Mouse (Mus musculus) kidney, embryonic 16.5 days (tissue): Measurements from ENCODE around the gene Exosc5. TPM values are rescaled to one million over a fixed set of nuclear protein-coding genes. Genes with fewer than 3 reads are reported as not detected.

ENCODE experiments used
- ATAC-seq: fragments of 200-750 bp; cut with Nextera tagmentation; 2 replicates; pipeline ENCODE4 v1.8.0; 2017; ENCODE audit warnings: moderate TSS enrichment; ENCODE audit not compliant: low FRiP score, low TSS enrichment
- H3K27ac ChIP-seq: fragments of 300-500 bp; sonication (generic); 2 replicates; pipeline ENCODE4 v1.5.1; 2014; ENCODE audit warnings: low read length
- H3K27me3 ChIP-seq: fragments of 300-500 bp; sonication (generic); 2 replicates; pipeline ENCODE4 v1.6.1; 2014; ENCODE audit warnings: low read length, control low read depth, mixed read lengths; ENCODE audit not compliant: insufficient read depth
- H3K36me3 ChIP-seq: fragments of 300-500 bp; sonication (generic); 2 replicates; pipeline ENCODE4 v1.6.1; 2014; ENCODE audit warnings: low read length, control low read depth, mixed read lengths; ENCODE audit not compliant: insufficient read depth
- H3K4me1 ChIP-seq: fragments of 300-500 bp; sonication (generic); 2 replicates; pipeline ENCODE4 v1.6.1; 2014; ENCODE audit warnings: low read length, control low read depth, mixed read lengths; ENCODE audit not compliant: insufficient read depth
- H3K4me2 ChIP-seq: fragments of 300-500 bp; sonication (generic); replicated peaks from 2 replicates; pipeline ENCODE4 v1.6.1; 2014; ENCODE audit warnings: low read depth, low read length
- H3K4me3 ChIP-seq: fragments of 300-500 bp; sonication (generic); 2 replicates; pipeline ENCODE4 v1.5.1; 2014; ENCODE audit warnings: mild to moderate bottlenecking, low read length
- H3K9ac ChIP-seq: fragments of 300-500 bp; sonication (generic); replicated peaks from 2 replicates; pipeline ENCODE4 v1.6.1; 2014; ENCODE audit warnings: low read length
- H3K9me3 ChIP-seq: fragments of 300-500 bp; sonication (generic); 2 replicates; pipeline ENCODE4 v1.6.1; 2016; ENCODE audit warnings: low read length, control low read depth
- WGBS: fragments of 180-500 bp; shearing (Covaris S2); extraction: QIAGEN DNeasy Blood & Tissue Kit; methylation state at CpG from one replicate; pipeline ENCODE4 v1.1.7; 2014; 5-methylcytosine and 5-hydroxymethylcytosine counted together
- polyA plus RNA-seq: library from polyadenylated mRNA; unstranded; fragments of >200 nt; fragmentation: Nextera tagmentation; extraction: Ambion mirVana; gene quantifications from 2 replicates; pipeline ENCODE4 v1.2.1, GENCODE M21; 2015

The Exosc5 gene
- polyA plus RNA-seq, 1 experiment from 2014 or later: 90.0 TPM

- H3K36me3 ChIP-seq: no peaks in the 10 kb centered on the region
- WGBS: 71% methylated on average over 21 of the region's 21 CpGs
- no peak overlapping the region for H3K27ac ChIP-seq
- H3K27me3 ChIP-seq: peaks cover 21% of the 10 kb centered on the region
- peaks cover 40% of the 10 kb centered on the region for H3K4me1 ChIP-seq
- H3K4me3 ChIP-seq: peak overlapping the region; percentile 70
- no peaks in the 10 kb centered on the region for H3K9me3 ChIP-seq
- H3K4me2 ChIP-seq: peak overlapping the region; percentile 93
- ATAC-seq: no peak
- peak overlapping the region; percentile 31; the same call in 1 of the 2 replicates for H3K9ac ChIP-seq
Observed at GRCm38 (mm10) chr7:25685926-25686470, 27.0 kb downstream of the Exosc5 start.

DNA sequence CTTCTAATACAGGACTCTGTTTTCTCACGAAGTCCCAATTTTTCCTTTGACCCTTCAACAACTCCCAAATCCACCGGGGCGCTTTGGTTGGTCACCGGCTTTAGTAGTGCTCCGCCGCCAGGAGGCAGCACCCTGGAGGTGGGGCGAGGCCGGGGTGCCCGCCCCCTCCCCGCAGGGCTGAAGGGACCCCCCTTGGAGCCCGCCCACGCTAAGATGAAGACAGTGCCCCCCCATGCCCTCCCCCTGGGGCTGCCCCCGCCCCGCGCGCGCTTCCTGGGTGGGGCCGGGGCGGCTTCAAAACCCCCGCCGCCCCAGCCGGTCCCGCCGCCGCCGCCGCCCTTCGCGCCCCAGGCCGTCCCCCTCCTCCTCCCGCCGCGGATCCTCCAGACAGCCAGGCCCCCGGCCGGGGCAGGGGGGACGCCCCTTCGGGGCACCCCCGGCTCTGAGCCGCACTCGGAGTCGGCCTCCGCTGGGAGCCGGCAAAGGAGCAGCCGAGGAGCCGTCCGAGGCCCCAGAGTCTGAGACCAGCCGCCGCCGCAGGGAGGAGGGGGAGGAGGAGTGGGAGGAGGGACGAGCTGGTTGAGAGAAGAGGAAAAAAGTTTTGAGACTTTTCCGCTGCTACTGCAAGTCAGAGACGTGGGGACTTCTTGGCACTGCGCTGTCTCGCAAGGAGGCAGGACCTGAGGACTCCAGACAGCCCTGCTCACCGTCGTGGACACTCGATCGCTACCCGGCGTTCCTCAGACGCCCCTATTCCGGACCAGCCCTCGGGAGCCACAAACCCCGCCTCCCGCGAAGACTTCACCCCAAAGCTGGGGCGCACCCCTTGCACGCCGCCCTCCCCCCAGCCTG, 27.9 kb downstream of the Exosc5 start, which contains the start of gene Tgfb1:
Tgfb1 (plus strand) TSS at position 323 of the 852 bp plus-strand sequence.
- peak within 1 kb of the TSS; percentile 70 for H3K4me3 ChIP-seq
- under 1% methylated on average over 54 of the region's 69 CpGs for WGBS
- peaks cover 37% of the 10 kb centered on the region for H3K4me1 ChIP-seq
- H3K9ac ChIP-seq: peak within 1 kb of the TSS; percentile 82
- peak; percentile 52 for ATAC-seq
- H3K27ac ChIP-seq: peak within 1 kb of the TSS; percentile 83
- H3K9me3 ChIP-seq: no peaks in the 10 kb centered on the region
- peak within 1 kb of the TSS; percentile 93 for H3K4me2 ChIP-seq
- no peaks in the 10 kb centered on the region for H3K36me3 ChIP-seq
- H3K27me3 ChIP-seq: peaks cover 21% of the 10 kb centered on the region

- H3K4me2 ChIP-seq: peak overlapping the region; percentile 93
- H3K27me3 ChIP-seq: peaks cover 21% of the 10 kb centered on the region
- peak overlapping the region; percentile 82 for H3K9ac ChIP-seq
- H3K27ac ChIP-seq: peak overlapping the region; percentile 83
- peak overlapping the region; percentile 70 for H3K4me3 ChIP-seq
- no peak for ATAC-seq
- WGBS: under 1% methylated on average over 47 of the region's 47 CpGs
- H3K4me1 ChIP-seq: peaks cover 37% of the 10 kb centered on the region
- no peaks in the 10 kb centered on the region for H3K9me3 ChIP-seq
- H3K36me3 ChIP-seq: no peaks in the 10 kb centered on the region
Observed at GRCm38 (mm10) chr7:25687811-25688401, 28.9 kb downstream of the Exosc5 start.

- Histone ChIP-seq H3K4me1 (peaks cover 34% of the 10 kb centered on the region), H3K27ac (peak overlapping the region; percentile 32), H3K4me2 (peak overlapping the region; percentile 93), H3K27me3 (peaks cover 21% of the 10 kb centered on the region), H3K9ac (peak overlapping the region; percentile 82), H3K4me3 (peak overlapping the region; percentile 70), H3K9me3 (no peaks in the 10 kb centered on the region), H3K36me3 (no peaks in the 10 kb centered on the region)
- 1% methylated on average over 44 of the region's 52 CpGs for WGBS
- ATAC-seq: peak; percentile 53
Observed at GRCm38 (mm10) chr7:25688810-25689586, 30.0 kb downstream of the Exosc5 start.

GRCm38 (mm10) chr7:25689603-25690021, 30.6 kb downstream of the Exosc5 start:
- H3K9me3 ChIP-seq: no peaks in the 10 kb centered on the region
- no peaks in the 10 kb centered on the region for H3K36me3 ChIP-seq
- peak overlapping the region; percentile 70 for H3K4me3 ChIP-seq
- H3K27ac ChIP-seq: peak overlapping the region; percentile 32
- peaks cover 34% of the 10 kb centered on the region for H3K4me1 ChIP-seq
- WGBS: 4% methylated on average over 12 of the region's 12 CpGs
- peaks cover 21% of the 10 kb centered on the region for H3K27me3 ChIP-seq
- ATAC-seq: no peak
- H3K4me2 ChIP-seq: peak overlapping the region; percentile 93
- H3K9ac ChIP-seq: peak overlapping the region; percentile 82

GRCm38 (mm10) chr7:25690051-25690450, 31.1 kb downstream of the Exosc5 start:
- 0 out of 2 replicates have a peak overlapping the region, but pooled peaks have one; percentile 23 for H3K9ac ChIP-seq
- peaks cover 21% of the 10 kb centered on the region for H3K27me3 ChIP-seq
- H3K4me2 ChIP-seq: peak overlapping the region; percentile 93
- ATAC-seq: no peak
- 0 out of 2 replicates have a peak overlapping the region, but pooled peaks have one; percentile 32 for H3K27ac ChIP-seq
- peak overlapping the region; percentile 70 for H3K4me3 ChIP-seq
- H3K36me3 ChIP-seq: no peaks in the 10 kb centered on the region
- H3K4me1 ChIP-seq: peaks cover 34% of the 10 kb centered on the region
- WGBS: 37% methylated on average over 5 of the region's 5 CpGs
- no peaks in the 10 kb centered on the region for H3K9me3 ChIP-seq

DNA sequence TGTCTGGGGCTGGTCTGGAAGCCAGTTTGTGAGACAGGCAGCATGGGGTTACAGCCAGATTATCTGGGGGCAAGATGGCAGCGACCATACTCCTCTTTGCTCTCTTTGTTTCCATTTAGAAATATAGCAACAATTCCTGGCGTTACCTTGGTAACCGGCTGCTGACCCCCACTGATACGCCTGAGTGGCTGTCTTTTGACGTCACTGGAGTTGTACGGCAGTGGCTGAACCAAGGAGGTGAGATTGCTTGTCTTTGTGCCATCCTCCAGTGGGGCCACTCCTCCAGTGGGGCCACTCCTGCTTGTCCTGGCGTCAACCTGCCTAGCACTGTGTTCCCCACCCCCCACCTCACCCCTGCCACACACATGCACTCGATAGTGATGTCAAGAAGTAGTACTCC, 35.1 kb downstream of the Exosc5 start:
- Histone ChIP-seq H3K4me2 (no peak overlapping the region), H3K27ac (no peak overlapping the region), H3K9me3 (no peaks in the 10 kb centered on the region), H3K9ac (no peak overlapping the region), H3K4me1 (peaks cover 9% of the 10 kb centered on the region), H3K27me3 (peaks cover 9% of the 10 kb centered on the region; the same call in 1 of the 2 replicates), H3K36me3 (no peaks in the 10 kb centered on the region), H3K4me3 (no peak overlapping the region)
- no peak for ATAC-seq
- WGBS: 64% methylated on average over 8 of the region's 8 CpGs

- Histone ChIP-seq H3K4me3 (no peak overlapping the region), H3K9me3 (peaks cover 5% of the 10 kb centered on the region; the same call in 1 of the 2 replicates), H3K27me3 (peaks cover 9% of the 10 kb centered on the region), H3K27ac (no peak overlapping the region), H3K4me1 (0 out of 2 replicates have a peak, but pooled peaks cover 5% of the 10 kb centered on the region), H3K4me2 (no peak overlapping the region), H3K36me3 (peaks cover 17% of the 10 kb centered on the region; the same call in 1 of the 2 replicates), H3K9ac (no peak overlapping the region)
- ATAC-seq: no peak
- 59% methylated on average over 13 of the region's 13 CpGs for whole genome bisulfite sequencing
Observed at GRCm38 (mm10) chr7:25699851-25700250, 40.9 kb downstream of the Exosc5 start.

DNA sequence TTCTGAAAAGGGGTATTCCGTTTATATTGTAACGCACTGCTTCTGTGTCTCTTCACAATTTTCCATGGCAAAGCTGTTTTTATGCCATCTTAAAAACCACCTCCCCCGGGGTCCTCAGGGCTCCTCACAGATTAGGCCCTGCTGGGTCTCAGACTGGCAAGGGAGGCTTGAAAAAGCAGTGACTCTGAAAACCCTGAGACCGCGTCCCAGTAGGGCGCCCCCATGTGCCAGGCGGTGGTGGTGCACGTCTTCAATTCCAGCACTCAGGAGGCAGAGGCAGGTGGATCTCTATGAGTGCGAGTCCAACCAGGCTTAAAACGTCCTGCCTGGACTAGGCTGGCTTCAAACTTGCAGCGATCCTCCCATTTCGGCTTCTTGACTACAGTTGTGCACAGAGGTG, 41.8 kb downstream of the Exosc5 start:
- H3K27me3 ChIP-seq: peaks cover 9% of the 10 kb centered on the region
- no peak overlapping the region for H3K9ac ChIP-seq
- no peak for ATAC-seq
- no peak overlapping the region for H3K4me2 ChIP-seq
- 0 out of 2 replicates have a peak, but pooled peaks cover 8% of the 10 kb centered on the region for H3K4me1 ChIP-seq
- peaks cover 17% of the 10 kb centered on the region; the same call in 1 of the 2 replicates for H3K36me3 ChIP-seq
- peaks cover 5% of the 10 kb centered on the region; the same call in 1 of the 2 replicates for H3K9me3 ChIP-seq
- WGBS: 80% methylated on average over 12 of the region's 12 CpGs
- H3K27ac ChIP-seq: no peak overlapping the region
- H3K4me3 ChIP-seq: no peak overlapping the region
